Mouse (Mus musculus) cerebellum, postnatal 14 days (tissue): Measurements from ENCODE around the gene Sgce.

ENCODE experiments used
- DNase-seq, 2 experiments: peaks; one replicate each; pipeline ENCODE4 v3.0.0; 2021; ENCODE audit warnings: mixed read lengths in 2 of 2

Sgce gene

DNA sequence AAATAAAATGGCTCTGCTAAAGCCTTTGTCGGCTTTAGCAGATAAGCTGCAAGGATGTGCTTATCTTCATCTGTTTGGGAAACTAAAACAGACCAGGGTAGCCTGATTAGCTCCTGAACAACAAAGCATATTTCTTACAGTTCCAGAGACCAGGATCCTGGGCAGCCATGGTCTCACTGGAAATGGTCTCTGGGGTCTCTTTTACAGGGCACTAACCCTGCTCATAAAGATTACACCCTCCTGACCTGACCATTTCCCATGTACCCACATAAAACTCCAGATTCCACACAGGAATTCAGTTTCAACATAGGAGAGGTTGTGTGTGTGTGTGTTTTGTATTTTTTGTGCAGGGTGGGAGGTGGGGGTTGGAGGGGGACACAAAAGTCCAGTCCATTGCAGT, 112.2 kb downstream of the Sgce start:
- DNase-seq = no peak

DNA sequence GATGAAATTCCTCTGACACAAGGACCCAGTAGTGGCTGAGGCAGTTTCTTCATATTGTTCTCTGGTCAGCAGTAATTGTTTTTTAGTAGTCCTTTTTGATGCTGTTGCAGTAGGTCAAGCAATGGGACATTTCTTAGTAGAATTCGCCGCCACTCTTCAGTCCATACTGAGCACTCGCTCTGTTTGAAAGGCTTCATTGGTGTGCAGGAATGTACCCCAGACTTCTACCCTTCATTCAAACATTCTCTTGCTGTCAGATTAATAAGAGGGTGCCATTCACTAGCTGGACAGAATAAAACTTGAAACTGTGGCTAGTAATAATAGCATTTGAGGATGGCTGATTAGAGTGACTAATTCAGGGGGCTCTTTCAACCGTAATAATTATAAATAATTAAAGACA, 113.8 kb downstream of the Sgce start:
- no peak for DNase-seq

DNA sequence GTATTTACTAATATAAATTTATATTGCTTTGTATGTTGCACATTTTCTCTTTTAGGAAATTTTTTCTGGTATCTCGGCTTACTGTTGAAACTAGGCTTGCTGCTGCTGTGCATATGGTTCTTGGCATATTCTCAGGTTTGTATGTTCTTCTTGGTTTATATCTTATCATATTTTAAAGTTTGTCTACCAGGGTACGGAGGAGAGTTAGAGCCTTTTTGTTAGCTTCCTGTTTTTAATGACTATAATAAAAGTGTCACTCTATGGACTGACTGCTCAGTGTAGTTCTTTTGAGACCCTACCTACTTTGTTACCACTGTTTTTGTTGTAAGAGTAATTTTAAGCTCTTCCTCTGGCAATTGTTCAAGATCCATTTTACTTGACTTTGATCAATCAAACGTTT, 115.5 kb downstream of the Sgce start:
- no peak for DNase-seq
